Mouse (Mus musculus) intestine, embryonic 16.5 days (tissue): ENCODE results near the gene Got1. TPM values are rescaled to one million over a fixed set of nuclear protein-coding genes. Genes with fewer than 3 reads are reported as not detected.

Experiments used
- polyA plus RNA-seq: library from polyadenylated mRNA; unstranded; fragments of >200 nt; fragmentation: Nextera tagmentation; extraction: Ambion mirVana; gene quantifications from 2 replicates; pipeline ENCODE4 v1.2.1, GENCODE M21; 2015

The Got1 gene
- polyA plus RNA-seq, 1 experiment from 2014 or later: 73.4 TPM

Other genes starting within 250 kb of the Got1 start
- 14.1 and 14.2 TPM in 2 replicates for gene Hpse2, start 136.2 kb downstream of the Got1 start, polyA plus RNA-seq
- 1.3 and 1.4 TPM in 2 replicates for gene Cnnm1, start 84.2 kb downstream of the Got1 start, polyA plus RNA-seq
- gene Nkx2-3, start 87.7 kb upstream of the Got1 start, polyA plus RNA-seq: 61.3 and 64.6 TPM in 2 replicates
- 19.5 and 20.0 TPM in 2 replicates for gene Slc25a28, start 150.3 kb upstream of the Got1 start, polyA plus RNA-seq
- gene Entpd7, start 165.1 kb upstream of the Got1 start, polyA plus RNA-seq: 27.6 and 36.9 TPM in 2 replicates
- 23.5 and 25.6 TPM in 2 replicates for gene Cutc, start 228.4 kb upstream of the Got1 start, polyA plus RNA-seq
- gene Cox15, start 228.4 kb upstream of the Got1 start, polyA plus RNA-seq: 18.6 and 21.7 TPM in 2 replicates